Mouse (Mus musculus) myocyte (in vitro differentiated cells): ENCODE measurements around the gene Lce3d.

Source experiments
- E2F4 ChIP-seq: IDR thresholded peaks from one replicate; pipeline ENCODE4 v1.6.1; 2011; ENCODE audit warnings: mild to moderate bottlenecking, control low read depth, moderate library complexity; ENCODE audit not compliant: insufficient read depth
- MYOD1 ChIP-seq, 3 experiments: IDR thresholded peaks; one replicate each; pipeline ENCODE4 v1.6.1; 2011; ENCODE audit warnings: control low read depth in 2 of 3, low read depth in 2 of 3, mild to moderate bottlenecking in 2 of 3, moderate library complexity in 1 of 3; ENCODE audit not compliant: insufficient read length in 2 of 3, control insufficient read depth in 1 of 3
- POLR2A ChIP-seq: IDR thresholded peaks from one replicate; pipeline ENCODE4 v1.6.1; 2011; ENCODE audit warnings: low read depth, mild to moderate bottlenecking, control low read depth, moderate library complexity; ENCODE audit not compliant: insufficient read length
- POLR2AphosphoS2 ChIP-seq: IDR thresholded peaks from one replicate; pipeline ENCODE4 v1.6.1; 2011; ENCODE audit warnings: low read depth, control low read depth; ENCODE audit not compliant: insufficient read length
- REST ChIP-seq: IDR thresholded peaks from one replicate; pipeline ENCODE4 v1.6.1; 2011; ENCODE audit warnings: mild to moderate bottlenecking, control low read depth, moderate library complexity; ENCODE audit not compliant: insufficient read depth, insufficient read length
- USF1 ChIP-seq: IDR thresholded peaks from one replicate; pipeline ENCODE4 v1.6.1; 2011; ENCODE audit warnings: low read depth, mild to moderate bottlenecking, control low read depth, moderate library complexity

DNA sequence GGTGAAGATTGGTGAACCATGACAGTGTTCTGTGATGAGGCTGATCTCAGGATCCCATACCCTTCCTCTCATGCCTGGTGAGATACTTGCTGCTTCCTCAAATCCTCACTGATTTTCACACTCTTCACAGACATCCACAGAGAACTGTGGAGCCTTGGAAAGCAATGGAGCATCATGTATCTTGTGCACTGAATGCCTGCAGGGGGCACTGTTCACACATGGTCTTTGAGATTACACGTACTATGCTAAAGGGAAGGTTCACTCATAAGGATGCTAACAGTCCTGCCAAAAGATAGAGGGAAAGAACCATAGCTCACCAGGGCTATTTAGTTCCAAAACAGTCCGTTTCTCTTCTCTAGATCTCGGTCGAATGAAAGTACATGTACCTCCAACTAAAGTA, 36.8 kb upstream of the Lce3d start:
- no peak for TF ChIP-seq POLR2A
- TF ChIP-seq POLR2AphosphoS2, result no peak
- TF ChIP-seq E2F4, result no peak
- TF ChIP-seq REST, result no peak
- no peak for TF ChIP-seq USF1
- TF ChIP-seq MYOD1 (IDR thresholded peaks at IDR 0.05; ENCODE audit: control insufficient read depth in 1 of 3, insufficient read length in 2 of 3, low read depth in 2 of 3), result no peak
